Mouse (Mus musculus): Measurements from ENCODE around the gene Glrx.

DNA sequence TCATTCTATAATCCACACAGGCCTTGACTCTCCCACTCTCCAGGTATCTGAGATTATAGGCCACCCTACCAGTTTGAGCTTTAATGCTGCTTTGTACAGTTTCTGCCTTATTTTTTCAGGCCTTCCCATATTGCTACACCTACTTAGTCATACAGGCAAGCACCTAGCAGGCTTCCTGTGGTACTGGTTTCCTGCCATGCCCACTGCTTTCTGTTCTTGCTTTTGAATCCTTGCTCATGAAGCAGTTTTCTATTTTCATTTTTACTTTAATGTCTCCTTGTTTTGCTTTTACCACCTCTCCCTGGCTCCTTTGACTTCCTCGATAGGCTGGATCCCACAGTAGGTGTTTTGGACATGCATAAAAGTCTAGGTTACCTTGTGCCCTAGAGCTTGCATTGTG lies 14.3 kb upstream of the Glrx start:
- TF ChIP-seq POLR2A (IDR thresholded peaks at IDR 0.05; ENCODE audit: low read depth, low read length), result no peak
- TF ChIP-seq CTCF (IDR thresholded peaks at IDR 0.05; ENCODE audit: extremely low read depth, insufficient read depth, insufficient read length, insufficient replicate concordance), result no peak
